Mouse (Mus musculus): ENCODE measurements around the gene Gm1043.

The Gm1043 gene

DNA sequence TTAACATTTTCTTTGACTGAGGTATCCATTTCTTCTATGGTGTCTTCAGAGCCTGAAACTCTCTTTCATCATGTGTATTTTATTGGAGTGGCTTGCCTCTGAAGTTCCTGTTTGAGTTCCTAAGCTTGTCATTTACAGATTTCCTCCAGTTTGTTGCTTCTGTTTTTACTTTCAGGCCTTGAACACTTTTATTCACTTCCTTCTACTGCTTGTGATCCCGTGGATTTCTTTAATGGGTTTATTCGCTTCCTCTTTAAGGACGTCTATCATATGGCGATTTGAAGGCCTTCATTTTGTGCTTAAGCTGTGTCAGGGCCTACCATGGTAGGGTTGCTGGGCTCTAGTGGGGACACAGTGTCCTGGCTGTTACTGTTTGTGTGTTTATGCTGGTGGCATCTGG, 11.5 kb upstream of the Gm1043 start:
- DNase-seq, result no peak

- DNase-seq, result no peak
These were observed 8.4 kb upstream of the Gm1043 start for GRCm38 (mm10) chr5:37076692-37077329.

DNA sequence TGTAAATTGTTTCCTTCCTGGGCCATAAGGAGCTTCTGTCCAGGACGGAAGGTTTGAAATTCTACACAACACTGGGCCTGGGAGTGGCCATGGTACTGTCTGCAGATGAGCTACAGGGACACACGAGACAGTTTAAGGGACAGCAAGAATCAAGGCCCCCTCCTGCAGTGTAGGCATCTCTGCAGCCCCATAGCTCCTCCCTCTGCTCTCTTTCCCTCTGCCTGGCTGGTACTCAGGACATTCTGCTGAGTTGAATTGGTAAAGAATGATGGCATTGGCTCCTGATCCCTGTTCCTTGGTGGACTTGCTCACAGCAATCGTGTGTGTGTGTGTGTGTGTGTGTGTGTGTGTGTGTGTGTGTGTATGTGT, 7.9 kb upstream of the Gm1043 start:
- DNase-seq, result no peak

GRCm38 (mm10) chr5:37079484-37079883, 5.7 kb upstream of the Gm1043 start:
- no peak for DNase-seq

DNA sequence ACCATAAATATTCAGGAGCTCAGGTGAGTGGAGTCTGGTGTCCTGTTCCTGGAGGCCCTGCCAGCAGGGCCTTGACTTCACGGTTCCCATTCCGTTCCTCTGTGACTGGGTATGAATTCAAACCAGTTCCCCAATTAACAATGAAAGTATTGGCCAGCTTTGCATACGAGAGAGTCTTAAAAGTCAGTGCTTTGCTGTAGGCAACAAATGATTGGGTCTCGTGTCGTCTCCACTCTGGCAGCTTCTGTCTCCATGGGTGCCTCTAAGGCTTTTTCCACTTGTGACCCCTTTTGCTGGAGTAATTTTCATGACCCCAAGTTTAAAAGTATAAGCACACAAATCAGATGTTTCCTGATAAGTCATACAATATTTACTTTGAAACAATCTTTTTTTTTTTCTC, 4.6 kb upstream of the Gm1043 start:
- DNase-seq, result no peak

GRCm38 (mm10) chr5:37082420-37082819, 2.8 kb upstream of the Gm1043 start:
- peak; percentile 78 for DNase-seq

GRCm38 (mm10) chr5:37083209-37083770, 1.9 kb upstream of the Gm1043 start:
- no peak for DNase-seq

DNA sequence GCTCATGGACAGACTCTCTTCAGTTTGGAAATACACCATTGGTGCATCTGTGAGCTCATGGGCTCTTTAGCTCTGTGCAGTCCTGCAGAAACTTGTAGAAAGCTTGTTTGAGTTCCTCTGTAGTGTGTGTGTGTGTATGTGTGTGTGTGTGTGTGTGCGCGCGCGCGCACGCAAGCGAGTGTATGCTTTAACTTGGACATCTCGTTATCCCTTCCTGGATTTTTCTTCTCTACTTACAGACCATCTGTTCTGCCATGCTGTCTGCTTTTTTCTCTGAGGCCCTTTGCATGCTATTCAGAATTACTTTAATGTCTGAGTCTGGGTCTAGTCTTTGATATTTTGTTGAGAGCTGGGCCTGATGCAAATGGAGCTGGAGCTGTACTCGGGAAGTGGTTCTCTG, 1.3 kb upstream of the Gm1043 start:
- DNase-seq, result peak; percentile 38

GRCm38 (mm10) chr5:37085918-37086317, 748 bp downstream of the Gm1043 start:
- no peak for DNase-seq

DNA sequence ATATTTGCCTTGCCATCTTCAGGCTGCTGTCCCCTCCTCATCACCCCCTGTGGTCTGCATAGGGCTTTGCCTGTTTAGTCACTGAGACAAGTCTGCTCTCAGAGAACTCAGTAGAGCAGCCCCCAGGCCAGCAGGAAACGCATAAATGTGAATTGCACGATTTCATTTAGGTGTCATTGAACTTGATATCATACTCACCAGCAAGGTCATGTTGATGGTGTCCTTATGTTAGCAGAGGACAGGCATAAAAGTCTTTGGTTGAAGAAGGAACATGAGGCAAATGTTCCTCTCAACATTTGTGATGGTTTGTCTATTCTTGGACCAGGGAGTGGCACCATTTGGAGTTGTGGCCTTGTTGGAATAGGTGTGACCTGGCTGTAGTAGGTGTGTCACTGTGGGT, 2.6 kb downstream of the Gm1043 start:
- no peak for DNase-seq

- DNase-seq, result no peak
These were observed 3.4 kb downstream of the Gm1043 start for GRCm38 (mm10) chr5:37088342-37089108.

DNA sequence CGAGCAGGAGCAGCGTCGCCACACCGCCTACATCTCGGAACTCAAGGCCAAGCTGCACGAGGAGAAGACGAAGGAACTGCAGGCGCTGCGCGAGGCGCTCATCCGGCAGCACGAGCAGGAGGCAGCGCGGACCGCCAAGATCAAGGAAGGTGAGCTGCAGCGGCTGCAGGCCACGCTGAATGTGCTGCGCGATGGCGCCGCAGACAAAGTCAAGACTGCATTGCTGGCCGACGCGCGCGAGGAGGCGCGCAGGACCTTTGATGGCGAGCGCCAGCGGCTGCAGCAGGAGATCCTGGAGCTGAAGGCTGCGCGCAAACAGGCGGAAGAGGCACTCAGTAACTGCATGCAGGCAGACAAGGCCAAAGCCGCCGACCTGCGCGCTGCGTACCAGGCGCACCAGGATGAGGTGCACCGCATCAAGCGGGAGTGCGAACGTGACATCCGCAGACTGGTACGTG, 6.0 kb downstream of the Gm1043 start:
- peak; percentile 46 for DNase-seq

DNA sequence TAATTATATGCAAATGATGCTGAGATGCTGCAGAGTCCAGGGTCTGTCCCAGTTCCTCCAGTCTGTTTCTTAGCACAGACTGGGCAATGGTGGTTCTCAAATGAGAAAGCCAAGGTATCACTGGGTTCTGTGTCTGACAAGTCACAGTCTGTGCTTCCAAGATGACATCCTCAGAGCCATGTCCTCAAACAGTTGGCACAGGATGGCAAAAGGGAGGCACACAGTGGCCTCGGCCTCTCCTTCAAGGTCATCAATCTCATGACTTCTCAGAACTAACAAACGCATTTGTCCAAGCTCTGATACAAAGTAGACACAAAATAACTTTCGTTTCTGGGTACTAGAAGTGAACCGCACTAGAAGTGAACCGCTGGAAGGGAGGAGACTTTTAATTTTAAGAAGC, 9.8 kb downstream of the Gm1043 start:
- no peak for DNase-seq

- DNase-seq, result no peak
These were observed 12.4 kb downstream of the Gm1043 start for GRCm38 (mm10) chr5:37097591-37097990.

- no peak for DNase-seq
These were observed 15.6 kb downstream of the Gm1043 start for GRCm38 (mm10) chr5:37100813-37101212.

- no peak for DNase-seq
These were observed 16.5 kb downstream of the Gm1043 start for GRCm38 (mm10) chr5:37101631-37102030.

DNA sequence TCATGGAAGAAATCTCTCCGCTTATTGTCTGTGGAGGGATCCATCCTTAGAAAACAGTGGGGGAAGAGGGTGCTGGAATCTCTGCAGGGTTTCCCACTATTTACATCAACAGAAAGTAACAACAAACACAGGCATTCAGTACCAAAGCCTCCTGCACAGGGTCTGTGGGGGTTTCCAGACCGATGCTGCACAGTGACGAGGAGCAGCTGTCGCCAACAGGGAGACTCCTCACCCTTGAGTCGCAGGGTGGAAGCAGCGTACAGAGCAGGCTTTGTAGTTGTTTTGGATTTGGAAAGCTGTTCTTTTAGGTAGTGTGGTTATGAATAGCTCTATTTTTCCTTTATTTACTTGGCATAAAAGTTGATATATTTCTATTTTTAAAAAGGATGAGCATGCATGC, 16.9 kb downstream of the Gm1043 start:
- no peak for DNase-seq

GRCm38 (mm10) chr5:37105531-37106456, 20.6 kb downstream of the Gm1043 start:
- no peak for DNase-seq

DNA sequence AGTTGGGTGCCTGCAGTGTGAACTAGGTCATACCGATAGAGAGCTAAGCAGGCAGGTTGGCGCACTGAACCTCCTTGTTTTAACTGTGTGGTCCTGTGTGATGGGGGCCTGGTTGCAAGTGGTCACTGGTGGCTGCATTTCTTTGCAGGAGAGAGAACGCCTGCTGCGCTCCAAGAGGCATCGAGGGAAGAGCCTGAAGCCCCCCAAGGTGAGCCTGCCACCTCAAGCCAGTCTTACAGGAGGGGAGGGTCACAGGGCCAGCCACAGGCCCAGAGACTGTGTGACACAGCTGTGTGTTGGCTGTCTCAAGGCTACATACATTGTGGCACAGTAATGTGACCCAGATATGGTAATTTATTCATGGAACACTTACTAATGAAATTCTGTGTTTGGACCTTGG, 21.9 kb downstream of the Gm1043 start:
- DNase-seq, result no peak

DNA sequence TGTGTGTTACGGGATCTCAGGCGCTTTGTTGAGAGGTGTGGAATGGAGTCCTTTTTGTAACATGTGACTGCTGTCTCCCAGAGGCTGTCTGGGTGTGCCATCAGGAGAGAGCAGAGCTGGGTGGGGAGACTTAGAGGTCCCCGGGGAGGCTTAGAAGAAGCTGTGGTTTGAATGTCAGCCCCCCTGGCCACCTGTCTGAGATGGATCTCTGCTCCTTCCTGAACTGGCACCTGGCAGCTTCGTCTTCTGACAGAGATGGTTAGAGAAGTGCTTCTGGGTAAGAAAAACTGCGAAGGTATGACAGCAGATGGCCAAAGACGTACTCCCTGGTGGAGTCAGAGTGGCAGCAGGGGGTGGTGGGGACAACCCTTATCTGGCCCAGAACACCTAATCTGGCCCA, 22.4 kb downstream of the Gm1043 start:
- no peak for DNase-seq

DNA sequence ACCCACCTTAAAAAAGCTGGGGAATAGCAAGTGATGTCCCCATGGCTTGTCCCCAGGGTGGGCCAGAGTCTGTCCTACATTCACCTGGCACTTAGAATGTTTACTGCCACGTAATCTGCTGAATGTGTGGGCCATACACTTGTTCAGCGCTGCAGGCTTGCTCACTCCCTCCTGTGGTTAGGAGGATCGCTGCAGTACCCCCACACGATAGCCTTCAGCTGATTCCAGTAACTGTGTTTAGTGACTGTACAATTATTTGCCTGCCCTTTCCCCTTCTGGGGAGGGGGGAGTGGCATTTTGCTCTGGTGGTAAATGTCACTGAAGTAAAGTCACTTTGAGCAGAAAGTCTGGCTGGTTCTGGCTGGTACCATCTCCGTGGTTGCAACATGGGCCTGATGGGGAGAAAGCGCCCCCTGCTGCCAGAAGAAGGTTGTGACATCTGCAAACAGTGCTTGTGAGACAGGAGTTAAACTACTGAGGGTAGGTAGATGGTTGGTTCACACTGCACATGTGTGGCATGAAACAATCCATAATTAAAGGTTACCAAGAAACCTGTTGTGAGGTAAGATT, 24.2 kb downstream of the Gm1043 start:
- DNase-seq, result peak; percentile 87

DNA sequence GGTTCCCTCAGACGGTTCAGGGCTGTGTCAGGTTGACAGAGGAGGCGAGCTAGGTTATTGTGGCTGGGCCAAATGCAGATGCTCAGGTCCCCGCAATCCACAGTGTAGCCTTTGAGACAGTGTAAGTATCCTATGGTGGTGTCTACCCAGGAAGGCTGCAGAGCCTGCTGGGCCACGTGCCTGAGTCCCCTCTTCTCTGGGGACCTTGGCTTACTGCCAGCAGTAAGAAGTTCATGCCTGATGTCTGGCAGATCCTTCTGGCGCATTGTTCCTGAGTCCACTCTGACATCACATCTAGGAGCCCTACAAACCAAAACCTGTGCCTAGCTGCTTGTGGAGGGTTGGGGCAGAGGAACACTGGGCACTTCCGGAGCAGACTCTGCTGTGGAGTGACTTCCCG, 27.2 kb downstream of the Gm1043 start:
- no peak for DNase-seq

- no peak for DNase-seq
These were observed 32.0 kb downstream of the Gm1043 start for GRCm38 (mm10) chr5:37117126-37117525.

Data from right cerebral cortex, postnatal 4 days (tissue).